Comparison of ENCODE assay signal across 13 mouse cellular contexts in genomic region chr5:33716467-33716866, GRCm38 (mm10). TPM values are rescaled to one million over a fixed set of nuclear protein-coding genes. Genes with fewer than 3 reads are reported as not detected.
DNase-seq lines count a peak whose midpoint lies in the region; ATAC-seq and TF ChIP-seq lines count a peak whose summit lies in the region.
"Had no signal": no experiment of that assay in that cellular context is flagged by ENCODE, and none has a peak within 500 bp of the region (broad histone marks: within the 10 kb centered on the region; RNA-seq: fewer than 3 reads in every experiment).

No protein-coding gene starts in this region.

- no peak overlapping the region for H3K9ac ChIP-seq in intestine, postnatal 0 days (ENCODE audit: low read depth, low read length)
- H3K9ac ChIP-seq in heart, embryonic 11.5 days (ENCODE audit: low read depth, low read length) = no peak overlapping the region

- no peak for DNase-seq in layer of hippocampus, adult 2 months (ENCODE audit: low spot score in 2 of 2)
- no peak for DNase-seq in layer of hippocampus, postnatal 36 days
- DNase-seq in 3T3-L1 (ENCODE audit: low read depth, low spot score) (peak; percentile 13), ES-CJ7 (ENCODE audit: low read depth, low spot score) (peak; percentile 43)
- DNase-seq in embryo, embryonic 10 days (ENCODE audit: low spot score) = no peak
- no peak for DNase-seq in left cerebral cortex, postnatal 25 days (ENCODE audit: low spot score in 2 of 2)
- DNase-seq: cerebellum, postnatal 14 days; gastrocnemius, postnatal 10 days; heart, postnatal 36 days; kidney, postnatal 10 days had no signal

- no peaks in the 10 kb centered on the region for H3K4me1 ChIP-seq in intestine, postnatal 0 days (replicated peaks; ENCODE audit: control insufficient read depth, insufficient read depth, low read length)
- peaks cover 18% of the 10 kb centered on the region for H3K4me1 ChIP-seq in heart, embryonic 11.5 days (ENCODE audit: control insufficient read depth, insufficient read depth, low read length)

- WGBS in intestine, postnatal 0 days = 65% methylated on average over 6 of the region's 6 CpGs
- 74% methylated on average over 6 of the region's 6 CpGs for WGBS in heart, embryonic 11.5 days (ENCODE audit: insufficient replicate concordance)

- TF ChIP-seq CTCF in layer of hippocampus, adult 2 months (conservative IDR thresholded peaks at IDR 0.05) = peak; percentile 16; the same call in 1 of the 2 replicates
- TF ChIP-seq CTCF in intestine, postnatal 0 days (IDR thresholded peaks at IDR 0.05; ENCODE audit: low read depth) = peak; percentile 61

- H3K27me3 ChIP-seq in intestine, postnatal 0 days (replicated peaks; ENCODE audit: control insufficient read depth, insufficient read depth, low read length) = no peaks in the 10 kb centered on the region
- 0 out of 2 replicates have a peak, but pooled peaks cover 2% of the 10 kb centered on the region for H3K27me3 ChIP-seq in heart, embryonic 11.5 days (ENCODE audit: control insufficient read depth, insufficient read depth, low read length)

- peak; percentile 60 for ATAC-seq in intestine, postnatal 0 days
- ATAC-seq in heart, embryonic 11.5 days (replicated peaks; ENCODE audit: insufficient number of reproducible peaks, low FRiP score, low TSS enrichment) = no peak
- ATAC-seq: activated CD4-positive, CD25-positive, alpha-beta regulatory T cell, adult 4 months had no signal

- intact Hi-C loops in left cerebral cortex, postnatal 25 days (cut with DNase I) = no loop called here

- no peak overlapping the region for H3K4me2 ChIP-seq in intestine, postnatal 0 days (replicated peaks; ENCODE audit: low read depth)
- H3K4me2 ChIP-seq in heart, embryonic 11.5 days = no peak overlapping the region

- no peaks in the 10 kb centered on the region for H3K36me3 ChIP-seq in intestine, postnatal 0 days (ENCODE audit: control insufficient read depth, insufficient read depth)
- no peaks in the 10 kb centered on the region for H3K36me3 ChIP-seq in heart, embryonic 11.5 days (ENCODE audit: control insufficient read depth, insufficient read depth, low read length)

- H3K9me3 ChIP-seq in intestine, postnatal 0 days (ENCODE audit: control insufficient read depth) = no peaks in the 10 kb centered on the region
- H3K9me3 ChIP-seq in heart, embryonic 11.5 days (replicated peaks; ENCODE audit: control insufficient read depth, low read length) = no peaks in the 10 kb centered on the region

- no peak overlapping the region for H3K4me3 ChIP-seq in layer of hippocampus, adult 2 months
- no peak overlapping the region for H3K4me3 ChIP-seq in intestine, postnatal 0 days (ENCODE audit: low read depth, low read length)
- no peak overlapping the region for H3K4me3 ChIP-seq in heart, embryonic 11.5 days (ENCODE audit: low read depth, low read length)

- H3K27ac ChIP-seq in layer of hippocampus, adult 2 months = no peak overlapping the region
- H3K27ac ChIP-seq in intestine, postnatal 0 days (ENCODE audit: low read depth, low read length) = no peak overlapping the region
- no peak overlapping the region for H3K27ac ChIP-seq in heart, embryonic 11.5 days (ENCODE audit: low read depth, low read length)

RNA-seq across cellular contexts. Expression of gene Fgfr3, which starts 5.0 kb away (rescaled TPM):
- 100 to 1,000 TPM; 137 to 139 TPM for total RNA-seq in layer of hippocampus, adult 2 months (2021)
- total RNA-seq in layer of hippocampus, postnatal 36 days (2021) = 100 to 1,000 TPM; 116 to 133 TPM
- 2.6 and 3.5 TPM in 2 replicates for polyA plus RNA-seq in intestine, postnatal 0 days (2015; fragmentation: Nextera tagmentation; extraction: Ambion mirVana)
- 4.4 and 4.9 TPM in 2 replicates for polyA plus RNA-seq in heart, embryonic 11.5 days (2014; fragmentation: Nextera tagmentation; extraction: Ambion mirVana)
- total RNA-seq in left cerebral cortex, postnatal 25 days (2021) = 100 to 1,000 TPM; 108 to 126 TPM

RNA-seq across cellular contexts. Expression of gene Tmem129, which starts 58.3 kb away (rescaled TPM):
- 10 to 100 TPM; 24.0 to 25.2 TPM for total RNA-seq in layer of hippocampus, adult 2 months (2021)
- total RNA-seq in layer of hippocampus, postnatal 36 days (2021) = 10 to 100 TPM; 23.0 to 25.6 TPM
- 18.5 and 18.8 TPM in 2 replicates for polyA plus RNA-seq in intestine, postnatal 0 days (2015; fragmentation: Nextera tagmentation; extraction: Ambion mirVana)
- 41.5 and 42.3 TPM in 2 replicates for polyA plus RNA-seq in heart, embryonic 11.5 days (2014; fragmentation: Nextera tagmentation; extraction: Ambion mirVana)
- 10 to 100 TPM; 25.6 to 27.6 TPM for total RNA-seq in left cerebral cortex, postnatal 25 days (2021)

RNA-seq across cellular contexts. Expression of gene Tacc3, which starts 58.5 kb away (rescaled TPM):
- total RNA-seq in layer of hippocampus, adult 2 months (2021) = 1 to 10 TPM; 5.7 to 7.9 TPM
- total RNA-seq in layer of hippocampus, postnatal 36 days (2021) = 1 to 10 TPM; 3.8 to 5.2 TPM
- polyA plus RNA-seq in intestine, postnatal 0 days (2015; fragmentation: Nextera tagmentation; extraction: Ambion mirVana) = 37.3 and 39.3 TPM in 2 replicates
- 171 and 186 TPM in 2 replicates for polyA plus RNA-seq in heart, embryonic 11.5 days (2014; fragmentation: Nextera tagmentation; extraction: Ambion mirVana)
- total RNA-seq in left cerebral cortex, postnatal 25 days (2021) = 1 to 10 TPM; 5.5 to 5.9 TPM

Comparison
In these comparisons a context has a peak if more than half of its experiments do, and no peak if none do; other contexts are left out.
1. DNase-seq: peak in 3T3-L1 (single experiment) and ES-CJ7 (single experiment); none in layer of hippocampus, adult 2 months (0 of 2), layer of hippocampus, postnatal 36 days (0 of 2), embryo, embryonic 10 days (single experiment) and left cerebral cortex, postnatal 25 days (0 of 2).